Mouse (Mus musculus): ENCODE measurements around the gene Fmo1. TPM values are rescaled to one million over a fixed set of nuclear protein-coding genes. Genes with fewer than 3 reads are reported as not detected.
"Not testable (repeated sequence)": the region's sequence is repeated elsewhere in the genome, so short reads cannot be mapped to it uniquely, and the experiment has no call there.

Gene Fmo1
- polyA plus RNA-seq, 1 experiment, result not detected

DNA sequence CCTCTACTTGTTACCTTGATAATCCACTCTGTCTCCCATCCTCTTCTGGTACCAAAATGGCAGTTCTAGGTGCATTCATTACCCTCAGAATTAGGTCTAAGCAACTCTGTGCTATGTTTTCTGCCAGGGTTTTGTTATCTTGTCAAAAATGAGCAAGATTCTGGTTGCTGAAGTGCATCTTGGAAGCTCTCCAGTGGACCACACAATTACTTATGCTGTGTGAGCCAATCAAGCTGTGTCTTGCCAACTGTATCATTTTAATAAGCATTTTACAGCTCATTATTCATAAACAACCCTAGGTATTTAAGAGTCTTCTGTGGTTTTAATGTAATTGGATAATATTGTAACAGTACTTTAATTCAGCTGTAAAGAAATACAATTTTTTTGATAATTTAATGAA, 70.0 kb downstream of the Fmo1 start:
- no peak overlapping the region for H3K9ac ChIP-seq (ENCODE audit: low read depth, poor library complexity, severe bottlenecking)
- no peaks in the 10 kb centered on the region for H3K27me3 ChIP-seq (ENCODE audit: control insufficient read depth, insufficient read depth, low read length, poor library complexity, severe bottlenecking)
- H3K4me3 ChIP-seq (ENCODE audit: low read depth, low read length), result no peak overlapping the region
- no peaks in the 10 kb centered on the region for H3K36me3 ChIP-seq (ENCODE audit: control insufficient read depth, insufficient read depth, low read length, poor library complexity, severe bottlenecking)
- no peaks in the 10 kb centered on the region for H3K4me1 ChIP-seq (ENCODE audit: control insufficient read depth, insufficient read depth, low read length)
- TF ChIP-seq POLR2A (IDR thresholded peaks at IDR 0.05; ENCODE audit: insufficient read depth, low read length) (no peak), EP300 (IDR thresholded peaks at IDR 0.05; ENCODE audit: insufficient read depth, low read depth, low read length) (no peak)
- no peak overlapping the region for H3K27ac ChIP-seq (ENCODE audit: insufficient read depth, low read length)
- no peaks in the 10 kb centered on the region for H3K9me3 ChIP-seq (replicated peaks; ENCODE audit: control insufficient read depth, insufficient read depth, low read length, poor library complexity, severe bottlenecking)

DNA sequence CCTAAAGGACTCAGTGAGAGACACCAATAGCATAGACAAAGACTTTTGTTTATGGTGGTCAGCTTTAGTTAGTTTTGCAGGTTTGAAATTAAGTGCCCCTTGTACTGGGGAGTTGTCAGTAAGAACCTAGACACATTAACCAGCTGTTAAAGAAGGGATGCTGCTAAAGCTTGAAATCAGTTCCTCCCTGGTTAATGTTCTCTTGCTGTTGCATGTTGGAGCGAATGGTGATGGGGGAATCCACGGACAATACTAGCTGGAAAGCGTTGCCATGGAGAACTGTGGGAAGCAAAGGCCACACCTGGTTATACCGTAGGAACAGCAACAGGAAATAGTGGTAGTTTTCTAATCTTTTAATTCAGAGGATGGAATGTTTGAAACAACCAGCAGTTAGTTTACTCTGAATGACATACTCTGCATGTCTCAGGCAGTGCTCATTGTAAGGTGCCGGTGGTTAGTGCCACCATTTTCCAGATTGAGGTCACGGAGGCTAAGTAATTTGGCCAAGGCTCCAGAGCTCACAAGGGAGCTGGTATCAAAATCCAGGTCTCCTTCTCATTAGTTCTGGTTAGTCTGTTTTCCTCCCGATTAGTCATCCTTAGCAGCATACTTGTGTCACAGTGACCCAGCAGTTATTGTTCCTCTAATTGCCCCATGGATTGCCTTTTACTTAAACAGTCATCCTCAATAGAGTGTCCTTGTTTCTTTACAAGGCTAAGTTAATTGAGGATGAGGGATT, 73.9 kb downstream of the Fmo1 start:
- Histone ChIP-seq H3K4me3 (ENCODE audit: low read depth, low read length) (no peak overlapping the region), H3K36me3 (ENCODE audit: control insufficient read depth, insufficient read depth, low read length, poor library complexity, severe bottlenecking) (no peaks in the 10 kb centered on the region), H3K27me3 (ENCODE audit: control insufficient read depth, insufficient read depth, low read length, poor library complexity, severe bottlenecking) (no peaks in the 10 kb centered on the region), H3K27ac (ENCODE audit: insufficient read depth, low read length) (no peak overlapping the region), H3K9me3 (replicated peaks; ENCODE audit: control insufficient read depth, insufficient read depth, low read length, poor library complexity, severe bottlenecking) (no peaks in the 10 kb centered on the region), H3K9ac (ENCODE audit: low read depth, poor library complexity, severe bottlenecking) (no peak overlapping the region), H3K4me1 (ENCODE audit: control insufficient read depth, insufficient read depth, low read length) (no peaks in the 10 kb centered on the region)
- TF ChIP-seq CTCF (IDR thresholded peaks at IDR 0.05; ENCODE audit: low read depth, low read length) (no peak), POLR2A (IDR thresholded peaks at IDR 0.05; ENCODE audit: insufficient read depth, low read length) (no peak), EP300 (IDR thresholded peaks at IDR 0.05; ENCODE audit: insufficient read depth, low read depth, low read length) (no peak)

DNA sequence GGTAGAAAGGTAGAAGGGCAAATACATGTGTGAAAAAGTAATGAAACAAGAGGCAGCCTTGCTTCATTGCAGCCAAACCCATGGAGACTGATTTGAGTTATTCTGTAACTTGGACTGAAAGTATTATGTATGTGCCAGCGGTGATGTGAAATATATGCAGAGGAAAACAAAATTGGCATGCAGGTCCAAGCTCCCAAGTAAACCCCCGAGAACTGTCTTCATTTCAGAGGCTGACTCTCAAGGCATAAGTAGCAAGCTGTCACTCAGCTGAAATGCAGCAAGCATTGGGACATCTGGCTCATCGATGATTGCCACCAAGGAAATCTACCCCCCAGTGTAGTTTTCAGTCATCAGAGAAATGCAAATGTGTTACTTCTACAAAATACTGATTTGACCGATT, 81.2 kb downstream of the Fmo1 start:
- Histone ChIP-seq H3K9me3 (replicated peaks; ENCODE audit: control insufficient read depth, insufficient read depth, low read length, poor library complexity, severe bottlenecking) (no peaks in the 10 kb centered on the region), H3K27me3 (ENCODE audit: control insufficient read depth, insufficient read depth, low read length, poor library complexity, severe bottlenecking) (no peaks in the 10 kb centered on the region; the same call in 1 of the 2 replicates), H3K27ac (ENCODE audit: insufficient read depth, low read length) (no peak overlapping the region), H3K4me3 (ENCODE audit: low read depth, low read length) (no peak overlapping the region), H3K4me1 (ENCODE audit: control insufficient read depth, insufficient read depth, low read length) (no peaks in the 10 kb centered on the region), H3K36me3 (ENCODE audit: control insufficient read depth, insufficient read depth, low read length, poor library complexity, severe bottlenecking) (no peaks in the 10 kb centered on the region), H3K9ac (ENCODE audit: low read depth, poor library complexity, severe bottlenecking) (no peak overlapping the region)
- TF ChIP-seq CTCF (IDR thresholded peaks at IDR 0.05; ENCODE audit: low read depth, low read length) (no peak), EP300 (IDR thresholded peaks at IDR 0.05; ENCODE audit: insufficient read depth, low read depth, low read length) (no peak), POLR2A (IDR thresholded peaks at IDR 0.05; ENCODE audit: insufficient read depth, low read length) (no peak)

DNA sequence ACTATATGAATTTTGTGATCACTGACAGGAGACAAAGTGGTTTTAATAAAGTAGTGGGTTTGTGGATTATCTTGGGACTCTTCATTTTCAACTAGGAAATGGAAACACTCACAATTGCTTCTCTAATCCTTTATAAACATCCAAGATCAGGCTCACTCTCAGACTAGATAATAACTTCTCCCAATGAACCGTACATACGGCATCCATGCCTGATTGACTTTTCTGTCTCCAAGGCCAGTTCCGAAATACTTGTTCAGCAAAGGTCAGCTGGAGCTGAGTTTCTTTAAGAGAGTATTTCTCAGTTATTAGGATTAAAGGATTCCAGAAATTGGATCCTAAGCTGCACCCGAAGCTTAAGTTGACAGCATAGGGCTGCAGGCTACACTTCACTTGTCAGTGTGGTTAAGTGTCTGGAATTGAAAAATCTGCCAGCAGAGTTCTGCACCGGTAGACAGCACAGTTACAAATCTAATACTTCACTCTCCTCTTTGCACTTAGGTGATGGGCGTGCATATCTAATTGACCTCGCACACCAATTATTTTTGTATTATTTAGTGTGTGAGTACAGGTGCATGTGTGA, 82.7 kb downstream of the Fmo1 start:
- Histone ChIP-seq H3K4me1 (ENCODE audit: control insufficient read depth, insufficient read depth, low read length) (no peaks in the 10 kb centered on the region), H3K27me3 (ENCODE audit: control insufficient read depth, insufficient read depth, low read length, poor library complexity, severe bottlenecking) (no peaks in the 10 kb centered on the region; the same call in 1 of the 2 replicates), H3K27ac (ENCODE audit: insufficient read depth, low read length) (no peak overlapping the region), H3K9me3 (replicated peaks; ENCODE audit: control insufficient read depth, insufficient read depth, low read length, poor library complexity, severe bottlenecking) (no peaks in the 10 kb centered on the region), H3K36me3 (ENCODE audit: control insufficient read depth, insufficient read depth, low read length, poor library complexity, severe bottlenecking) (no peaks in the 10 kb centered on the region), H3K9ac (ENCODE audit: low read depth, poor library complexity, severe bottlenecking) (no peak overlapping the region), H3K4me3 (ENCODE audit: low read depth, low read length) (no peak overlapping the region)
- TF ChIP-seq EP300 (IDR thresholded peaks at IDR 0.05; ENCODE audit: insufficient read depth, low read depth, low read length), result no peak
- no peak for TF ChIP-seq CTCF (IDR thresholded peaks at IDR 0.05; ENCODE audit: low read depth, low read length)
- TF ChIP-seq POLR2A (IDR thresholded peaks at IDR 0.05; ENCODE audit: insufficient read depth, low read length), result no peak

DNA sequence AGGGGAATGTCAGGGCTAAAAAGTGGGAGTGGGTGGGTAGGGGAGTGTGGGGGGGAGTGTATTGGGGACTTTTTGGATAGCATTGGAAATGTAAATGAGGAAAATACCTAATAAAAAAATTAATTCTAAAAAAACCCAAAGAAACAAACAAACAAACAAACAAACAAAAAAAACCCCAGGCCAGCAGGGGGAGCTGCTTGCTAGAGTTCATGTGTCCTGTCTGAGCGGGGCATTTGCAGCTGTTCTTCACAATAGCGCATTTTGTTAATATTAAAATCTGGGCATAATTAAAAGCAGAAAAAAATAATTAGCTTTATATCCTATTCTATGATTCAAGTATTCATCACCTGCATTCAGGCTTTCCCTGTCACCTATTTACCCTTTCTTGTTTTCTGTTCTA, 85.4 kb downstream of the Fmo1 start:
- not testable (repeated sequence) for H3K9me3 ChIP-seq (replicated peaks; ENCODE audit: control insufficient read depth, insufficient read depth, low read length, poor library complexity, severe bottlenecking); H3K4me3 ChIP-seq (ENCODE audit: low read depth, low read length); H3K36me3 ChIP-seq (ENCODE audit: control insufficient read depth, insufficient read depth, low read length, poor library complexity, severe bottlenecking); H3K27ac ChIP-seq (ENCODE audit: insufficient read depth, low read length); H3K27me3 ChIP-seq (ENCODE audit: control insufficient read depth, insufficient read depth, low read length, poor library complexity, severe bottlenecking); H3K9ac ChIP-seq (ENCODE audit: low read depth, poor library complexity, severe bottlenecking); H3K4me1 ChIP-seq (ENCODE audit: control insufficient read depth, insufficient read depth, low read length)

Other genes with a start within 250 kb of the Fmo1 start
- gene Myoc, start 227.5 kb downstream of the Fmo1 start, polyA plus RNA-seq (2011; ENCODE audit: insufficient read depth, insufficient read length, low read depth, missing spikeins), result not detected in 2 replicates
- not detected in 2 replicates for gene Myocos, start 208.4 kb downstream of the Fmo1 start, polyA plus RNA-seq (2011; ENCODE audit: insufficient read depth, insufficient read length, low read depth, missing spikeins)
- gene Prrc2c, start 126.1 kb downstream of the Fmo1 start, polyA plus RNA-seq (2011; ENCODE audit: insufficient read depth, insufficient read length, low read depth, missing spikeins), result 354 and 366 TPM in 2 replicates
- not detected in 2 replicates for gene Fmo4, start 52.6 kb downstream of the Fmo1 start, polyA plus RNA-seq (2011; ENCODE audit: insufficient read depth, insufficient read length, low read depth, missing spikeins)
- gene Fmo2, start 32.1 kb upstream of the Fmo1 start, polyA plus RNA-seq (2011; ENCODE audit: insufficient read depth, insufficient read length, low read depth, missing spikeins), result not detected in 2 replicates
- gene Fmo6, start 70.9 kb upstream of the Fmo1 start, polyA plus RNA-seq (2011; ENCODE audit: insufficient read depth, insufficient read length, low read depth, missing spikeins), result not detected in 2 replicates
- gene Fmo3, start 117.9 kb upstream of the Fmo1 start, polyA plus RNA-seq (2011; ENCODE audit: insufficient read depth, insufficient read length, low read depth, missing spikeins), result not detected in 2 replicates
- gene Mroh9, start 219.1 kb upstream of the Fmo1 start, polyA plus RNA-seq (2011; ENCODE audit: insufficient read depth, insufficient read length, low read depth, missing spikeins), result not detected in 2 replicates

All from ES-Bruce4 (cell line).